Mouse (Mus musculus): Measurements from ENCODE around the gene Gm3448.
"Not testable (repeated sequence)": the region's sequence is repeated elsewhere in the genome, so short reads cannot be mapped to it uniquely, and the experiment has no call there.

The Gm3448 gene

GRCm38 (mm10) chr17:15050338-15050737 lies 9.0 kb upstream of the Gm3448 start:
- in situ Hi-C loops (cut with MboI; ENCODE audit: low sequenced_read_pairs) = loop anchor here (25.0 kb wide), 2 partner anchors 412 to 712 kb away; no protein-coding TSS in a partner anchor

- in situ Hi-C loops (cut with MboI; ENCODE audit: low sequenced_read_pairs) = not testable (repeated sequence)
These were observed 882 bp downstream of the Gm3448 start for GRCm38 (mm10) chr17:15040455-15040854.

GRCm38 (mm10) chr17:15031414-15031813 lies 9.9 kb downstream of the Gm3448 start:
- in situ Hi-C loops (cut with MboI; ENCODE audit: low sequenced_read_pairs) = not testable (repeated sequence)

- in situ Hi-C loops (cut with MboI; ENCODE audit: low sequenced_read_pairs) = not testable (repeated sequence)
These were observed 15.8 kb downstream of the Gm3448 start for GRCm38 (mm10) chr17:15025513-15025912.

- in situ Hi-C loops (cut with MboI; ENCODE audit: low sequenced_read_pairs) = not testable (repeated sequence)
These were observed 16.7 kb downstream of the Gm3448 start for GRCm38 (mm10) chr17:15024502-15025193.

- in situ Hi-C loops (cut with MboI; ENCODE audit: low sequenced_read_pairs) = not testable (repeated sequence)
These were observed 17.4 kb downstream of the Gm3448 start for GRCm38 (mm10) chr17:15023878-15024492.

GRCm38 (mm10) chr17:15021503-15022220 lies 19.7 kb downstream of the Gm3448 start:
- in situ Hi-C loops (cut with MboI; ENCODE audit: low sequenced_read_pairs) = not testable (repeated sequence)

GRCm38 (mm10) chr17:15009706-15010413 lies 31.5 kb downstream of the Gm3448 start, which contains the start of gene Gm3435:
Gene Gm3435, plus strand, starts transcription at chr17:15010176.
- in situ Hi-C loops (cut with MboI; ENCODE audit: low sequenced_read_pairs) = not testable (repeated sequence)

- in situ Hi-C loops (cut with MboI; ENCODE audit: low sequenced_read_pairs) = not testable (repeated sequence)
These were observed 32.2 kb downstream of the Gm3448 start for GRCm38 (mm10) chr17:15009088-15009487.

GRCm38 (mm10) chr17:15000047-15000446 lies 41.3 kb downstream of the Gm3448 start:
- in situ Hi-C loops (cut with MboI; ENCODE audit: low sequenced_read_pairs) = not testable (repeated sequence)

- in situ Hi-C loops (cut with MboI; ENCODE audit: low sequenced_read_pairs) = not testable (repeated sequence)
These were observed 47.2 kb downstream of the Gm3448 start for GRCm38 (mm10) chr17:14994140-14994539.

GRCm38 (mm10) chr17:14993139-14993832 lies 48.1 kb downstream of the Gm3448 start:
- in situ Hi-C loops (cut with MboI; ENCODE audit: low sequenced_read_pairs) = not testable (repeated sequence)

GRCm38 (mm10) chr17:14992522-14993138 lies 48.7 kb downstream of the Gm3448 start:
- in situ Hi-C loops (cut with MboI; ENCODE audit: low sequenced_read_pairs) = not testable (repeated sequence)

- in situ Hi-C loops (cut with MboI; ENCODE audit: low sequenced_read_pairs) = not testable (repeated sequence)
These were observed 51.1 kb downstream of the Gm3448 start for GRCm38 (mm10) chr17:14990116-14990702.

GRCm38 (mm10) chr17:14978362-14979038 lies 62.8 kb downstream of the Gm3448 start, which contains the start of the genes 9030025P20Rik and Gm3417:
Gene 9030025P20Rik, plus strand, starts transcription at chr17:14978468.
Gene Gm3417, minus strand, starts transcription at chr17:14978790.
- in situ Hi-C loops (cut with MboI; ENCODE audit: low sequenced_read_pairs) = not testable (repeated sequence)

GRCm38 (mm10) chr17:14977718-14978361 lies 63.5 kb downstream of the Gm3448 start:
- in situ Hi-C loops (cut with MboI; ENCODE audit: low sequenced_read_pairs) = not testable (repeated sequence)

- in situ Hi-C loops (cut with MboI; ENCODE audit: low sequenced_read_pairs) = not testable (repeated sequence)
These were observed 72.9 kb downstream of the Gm3448 start for GRCm38 (mm10) chr17:14968373-14968913.

GRCm38 (mm10) chr17:14961557-14962154 lies 79.7 kb downstream of the Gm3448 start:
- in situ Hi-C loops (cut with MboI; ENCODE audit: low sequenced_read_pairs) = not testable (repeated sequence)
